ENCODE assay signal across 10 mouse cellular contexts in the genomic region with DNA sequence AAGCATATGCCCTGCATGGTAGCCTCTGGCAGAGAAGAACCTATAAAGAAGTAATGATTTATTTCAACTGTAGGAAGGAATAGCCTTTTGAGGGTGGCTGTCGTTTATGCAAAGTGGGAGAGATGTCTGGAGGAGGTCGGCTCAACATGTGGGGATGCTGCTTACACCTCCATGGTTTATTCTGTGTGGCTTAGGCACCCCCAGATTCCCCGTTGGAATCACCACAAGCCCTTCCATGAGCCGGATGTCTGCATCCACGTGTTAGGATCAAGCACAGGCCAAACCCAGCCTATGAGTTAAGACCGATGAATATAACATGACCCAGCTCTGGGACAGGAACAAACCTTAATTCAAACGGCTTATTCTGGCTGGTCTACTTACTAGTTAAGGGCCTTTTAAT.
DNase-seq lines count a peak whose midpoint lies in the region; ATAC-seq and TF ChIP-seq lines count a peak whose summit lies in the region.
"Had no signal": no experiment of that assay in that cellular context is flagged by ENCODE, and none has a peak within 500 bp of the region (broad histone marks: within the 10 kb centered on the region; RNA-seq: fewer than 3 reads in every experiment).

No protein-coding gene starts in this region.

- TF ChIP-seq POLR2A in embryonic fibroblast, embryonic 13.5 days (IDR thresholded peaks at IDR 0.05; ENCODE audit: low read depth, low read length) = no peak

- H3K9ac ChIP-seq in liver, embryonic 11.5 days (ENCODE audit: low read depth, low read length) = peak overlapping the region; percentile 30; the same call in 1 of the 2 replicates
- peak overlapping the region; percentile 68 for H3K9ac ChIP-seq in intestine, embryonic 16.5 days (ENCODE audit: low read depth, low read length)
- H3K9ac ChIP-seq in neural tube, embryonic 15.5 days (replicated peaks) = peak overlapping the region; percentile 34; the same call in 1 of the 2 replicates

- no peaks in the 10 kb centered on the region for H3K36me3 ChIP-seq in liver, embryonic 11.5 days (ENCODE audit: control insufficient read depth, insufficient read depth, low read length)
- no peaks in the 10 kb centered on the region for H3K36me3 ChIP-seq in intestine, embryonic 16.5 days (ENCODE audit: control insufficient read depth, insufficient read depth, low read length)
- H3K36me3 ChIP-seq in neural tube, embryonic 15.5 days = no peaks in the 10 kb centered on the region

- no peak for DNase-seq in liver, embryonic 11.5 days (ENCODE audit: low spot score)
- no peak for DNase-seq in liver
- DNase-seq in adrenal gland, postnatal 36 days = no peak
- no peak for DNase-seq in cerebellum, adult 8-10 months
- DNase-seq: cerebellum, postnatal 36 days; kidney, adult 11 months had no signal

- H3K27ac ChIP-seq in liver, embryonic 11.5 days (ENCODE audit: low read depth, low read length) = peak overlapping the region; percentile 58
- H3K27ac ChIP-seq in embryonic fibroblast, embryonic 13.5 days (ENCODE audit: insufficient read depth, low read length) = peak overlapping the region; percentile 95
- H3K27ac ChIP-seq in intestine, embryonic 16.5 days (ENCODE audit: low read length) = peak overlapping the region; percentile 77
- peak overlapping the region; percentile 60 for H3K27ac ChIP-seq in neural tube, embryonic 15.5 days (replicated peaks)
- H3K27ac ChIP-seq: macrophage had no signal

- peak overlapping the region; percentile 51 for H3K4me2 ChIP-seq in liver, embryonic 11.5 days
- H3K4me2 ChIP-seq in intestine, embryonic 16.5 days (ENCODE audit: low read depth, low read length) = peak overlapping the region; percentile 57
- peak overlapping the region; percentile 44 for H3K4me2 ChIP-seq in neural tube, embryonic 15.5 days

- H3K4me1 ChIP-seq in liver, embryonic 11.5 days (replicated peaks; ENCODE audit: control insufficient read depth, insufficient read depth, low read length) = no peaks in the 10 kb centered on the region
- H3K4me1 ChIP-seq in embryonic fibroblast, embryonic 13.5 days (ENCODE audit: control insufficient read depth, insufficient read depth, low read length) = peaks cover 17% of the 10 kb centered on the region
- H3K4me1 ChIP-seq in intestine, embryonic 16.5 days (ENCODE audit: control insufficient read depth, insufficient read depth, low read length) = peaks cover 23% of the 10 kb centered on the region
- H3K4me1 ChIP-seq in neural tube, embryonic 15.5 days = peaks cover 44% of the 10 kb centered on the region

- peak overlapping the region; percentile 36 for H3K4me3 ChIP-seq in liver, embryonic 11.5 days (ENCODE audit: low read depth, low read length)
- peak overlapping the region; percentile 72 for H3K4me3 ChIP-seq in embryonic fibroblast, embryonic 13.5 days (ENCODE audit: insufficient read depth, low read length)
- H3K4me3 ChIP-seq in intestine, embryonic 16.5 days (ENCODE audit: low read length) = peak overlapping the region; percentile 45
- H3K4me3 ChIP-seq in neural tube, embryonic 15.5 days (replicated peaks) = peak overlapping the region; percentile 31

- TF ChIP-seq CTCF in embryonic fibroblast, embryonic 13.5 days (IDR thresholded peaks at IDR 0.05; ENCODE audit: borderline replicate concordance, insufficient read depth, low read length) = no peak

- no peaks in the 10 kb centered on the region for H3K9me3 ChIP-seq in liver, embryonic 11.5 days (ENCODE audit: control insufficient read depth, low read length)
- no peaks in the 10 kb centered on the region for H3K9me3 ChIP-seq in intestine, embryonic 16.5 days (ENCODE audit: control insufficient read depth, low read length)
- no peaks in the 10 kb centered on the region for H3K9me3 ChIP-seq in neural tube, embryonic 15.5 days (replicated peaks)

- 41% methylated on average over 7 of the region's 7 CpGs for WGBS in liver, embryonic 11.5 days
- WGBS in intestine, embryonic 16.5 days = 38% methylated on average over 7 of the region's 7 CpGs
- 51% methylated on average over 7 of the region's 7 CpGs for WGBS in neural tube, embryonic 15.5 days

- no peaks in the 10 kb centered on the region for H3K27me3 ChIP-seq in liver, embryonic 11.5 days (replicated peaks; ENCODE audit: control insufficient read depth, insufficient read depth, low read length)
- H3K27me3 ChIP-seq in intestine, embryonic 16.5 days (replicated peaks; ENCODE audit: control insufficient read depth, insufficient read depth, low read length) = no peaks in the 10 kb centered on the region
- H3K27me3 ChIP-seq in neural tube, embryonic 15.5 days (replicated peaks) = no peaks in the 10 kb centered on the region

- no peak for ATAC-seq in liver, embryonic 11.5 days (replicated peaks; ENCODE audit: low FRiP score)
- no peak for ATAC-seq in intestine, embryonic 16.5 days
- ATAC-seq in neural tube, embryonic 15.5 days (ENCODE audit: low FRiP score) = no peak
